Mouse (Mus musculus) kidney, adult 2 months (tissue): ENCODE measurements at regions not wholly inside any gene's neighbourhood (a gene's known extent, or its start where the extent isn't known, plus 50 kb on each side); places are given as distances from the start of the nearest gene placed in this dataset.

Experiments
- DNase-seq: peaks from one replicate; pipeline ENCODE4 v3.0.0; 2021
- H3K27ac ChIP-seq: fragments of 200-500 bp; 2 replicates; pipeline ENCODE4 v1.5.1; 2012; ENCODE audit warnings: low read depth, low read length, control low read depth, inconsistent platforms; ENCODE audit not compliant: insufficient read depth
- H3K27me3 ChIP-seq: fragments of 200-500 bp; replicated peaks from 2 replicates; pipeline ENCODE4 v1.6.1; 2012; ENCODE audit warnings: mild to moderate bottlenecking, moderate library complexity, low read length, inconsistent platforms; ENCODE audit not compliant: control insufficient read depth, insufficient read depth
- H3K36me3 ChIP-seq: fragments of 200-500 bp; 2 replicates; pipeline ENCODE4 v1.6.1; 2012; ENCODE audit warnings: mild to moderate bottlenecking, moderate library complexity, low read length, inconsistent platforms; ENCODE audit not compliant: control insufficient read depth, insufficient read depth
- H3K4me1 ChIP-seq: fragments of 200-500 bp; 2 replicates; pipeline ENCODE4 v1.6.1; 2011; ENCODE audit warnings: low read length; ENCODE audit not compliant: control insufficient read depth, insufficient read depth
- H3K4me3 ChIP-seq: fragments of 200-500 bp; 2 replicates; pipeline ENCODE4 v1.5.1; 2011; ENCODE audit warnings: mild to moderate bottlenecking, low read depth, low read length, control low read depth; ENCODE audit not compliant: insufficient read depth
- CTCF ChIP-seq: fragments of 200-500 bp; conservative IDR thresholded peaks from 2 replicates; pipeline ENCODE4 v1.5.1; 2011; ENCODE audit warnings: low read depth, mild to moderate bottlenecking, control low read depth, low read length, moderate library complexity, mixed read lengths; ENCODE audit not compliant: insufficient read depth, insufficient read length
- POLR2A ChIP-seq: fragments of 200-500 bp; IDR thresholded peaks from one replicate; pipeline ENCODE4 v1.6.1; 2011; ENCODE audit warnings: low read depth, low read length, control low read depth
- WGBS: fragments of 180-500 bp; shearing (Covaris S2); methylation state at CpG from one replicate; pipeline ENCODE4 v1.1.7; 2018; 5-methylcytosine and 5-hydroxymethylcytosine counted together

DNA sequence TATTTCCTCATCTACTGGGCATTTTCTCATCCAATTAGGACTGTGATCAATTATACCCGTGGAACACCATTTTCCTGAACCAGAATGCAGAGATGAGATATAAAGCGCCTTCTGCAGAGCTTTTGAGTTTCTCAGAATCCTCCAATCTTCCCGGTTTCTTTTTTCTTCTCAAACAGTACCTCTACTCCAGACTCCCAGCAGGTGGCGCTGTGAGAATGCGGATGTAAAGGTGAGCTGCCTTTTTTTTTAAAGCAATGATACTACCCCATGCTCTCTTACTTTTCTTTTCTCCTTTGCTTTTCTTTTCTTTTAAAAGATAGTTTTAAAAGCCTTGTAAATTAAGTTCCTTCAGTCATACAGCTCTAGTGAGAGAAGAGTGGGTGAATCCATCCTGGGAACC, 224.4 kb upstream of the BB014433 start:
- Histone ChIP-seq H3K4me3 (no peak overlapping the region), H3K27me3 (no peaks in the 10 kb centered on the region), H3K36me3 (no peaks in the 10 kb centered on the region), H3K4me1 (no peaks in the 10 kb centered on the region), H3K27ac (no peak overlapping the region)
- WGBS: 7% methylated on average over 5 of the region's 5 CpGs
- TF ChIP-seq POLR2A: no peak
- TF ChIP-seq CTCF: peak; percentile 68
- DNase-seq: peak; percentile 59

- Histone ChIP-seq H3K4me1 (no peaks in the 10 kb centered on the region), H3K36me3 (no peaks in the 10 kb centered on the region), H3K27me3 (no peaks in the 10 kb centered on the region), H3K27ac (no peak overlapping the region), H3K4me3 (no peak overlapping the region)
- no peak for DNase-seq
- WGBS: 89% methylated on average over 12 of the region's 12 CpGs
- TF ChIP-seq CTCF (no peak), POLR2A (no peak)
These were observed 199.1 kb upstream of the BB014433 start for GRCm38 (mm10) chr8:15244770-15245485.

DNA sequence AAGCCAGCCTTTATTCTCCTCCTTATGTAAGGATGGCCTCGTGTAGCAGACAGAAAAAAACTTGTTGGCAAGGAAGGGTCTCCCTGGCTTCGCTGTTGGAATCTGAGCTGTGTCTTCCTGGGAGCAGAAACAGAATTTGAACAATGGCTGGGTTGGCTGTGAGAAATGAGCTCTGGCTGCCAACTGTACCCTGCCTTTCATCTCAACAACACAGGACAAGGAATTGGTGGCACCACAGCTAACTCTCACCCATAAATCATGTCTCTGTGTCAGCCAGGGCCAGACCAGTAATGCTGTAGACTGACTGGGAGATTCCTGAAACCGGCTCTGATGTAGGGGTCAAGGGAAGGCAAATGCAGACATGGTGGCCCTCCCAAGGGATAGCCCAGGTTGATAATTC, 189.5 kb upstream of the BB014433 start:
- no peaks in the 10 kb centered on the region for H3K27me3 ChIP-seq
- 66% methylated on average over 3 of the region's 3 CpGs for WGBS
- no peak overlapping the region for H3K27ac ChIP-seq
- no peaks in the 10 kb centered on the region for H3K36me3 ChIP-seq
- no peak for DNase-seq
- no peak for TF ChIP-seq POLR2A
- TF ChIP-seq CTCF: no peak
- H3K4me1 ChIP-seq: no peaks in the 10 kb centered on the region
- H3K4me3 ChIP-seq: no peak overlapping the region

DNA sequence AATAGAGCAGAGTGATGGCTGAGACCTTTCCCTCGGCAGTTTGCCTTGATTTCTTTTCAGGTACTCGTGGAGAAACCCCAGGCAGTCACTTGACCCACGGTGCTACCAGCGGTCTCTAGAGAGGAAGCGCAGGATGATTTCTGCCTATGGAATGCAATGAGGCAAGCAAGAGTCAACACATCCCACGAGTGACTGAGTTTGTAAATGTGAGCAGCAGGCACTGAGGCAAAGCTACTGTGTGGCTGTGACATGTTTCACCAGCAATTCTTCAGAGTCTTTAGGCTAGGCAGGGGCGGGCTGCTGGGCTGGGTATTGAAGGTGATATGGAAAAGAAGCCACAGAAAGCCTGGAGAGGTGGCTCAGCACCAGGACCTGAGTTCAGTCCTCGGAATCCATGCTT, 187.4 kb upstream of the BB014433 start:
- WGBS: 37% methylated on average over 8 of the region's 8 CpGs
- H3K36me3 ChIP-seq: no peaks in the 10 kb centered on the region
- no peak overlapping the region for H3K27ac ChIP-seq
- no peak overlapping the region for H3K4me3 ChIP-seq
- DNase-seq: no peak
- no peaks in the 10 kb centered on the region for H3K4me1 ChIP-seq
- TF ChIP-seq POLR2A (no peak), CTCF (no peak)
- no peaks in the 10 kb centered on the region for H3K27me3 ChIP-seq

GRCm38 (mm10) chr8:15230217-15230616, 184.3 kb upstream of the BB014433 start:
- TF ChIP-seq CTCF (no peak), POLR2A (no peak)
- Histone ChIP-seq H3K27ac (no peak overlapping the region), H3K27me3 (no peaks in the 10 kb centered on the region), H3K36me3 (no peaks in the 10 kb centered on the region), H3K4me3 (no peak overlapping the region), H3K4me1 (no peaks in the 10 kb centered on the region)
- DNase-seq: no peak
- WGBS: 52% methylated on average over 2 of the region's 2 CpGs

- Histone ChIP-seq H3K27ac (no peak overlapping the region), H3K27me3 (no peaks in the 10 kb centered on the region), H3K4me3 (no peak overlapping the region), H3K4me1 (no peaks in the 10 kb centered on the region), H3K36me3 (no peaks in the 10 kb centered on the region)
- 37% methylated on average over 13 of the region's 13 CpGs for WGBS
- peak; percentile 66 for TF ChIP-seq CTCF
- no peak for TF ChIP-seq POLR2A
- DNase-seq: peak; percentile 28
These were observed 175.5 kb upstream of the BB014433 start for GRCm38 (mm10) chr8:15221211-15221912.

GRCm38 (mm10) chr8:15209856-15210521, 164.1 kb upstream of the BB014433 start:
- Histone ChIP-seq H3K4me3 (no peak overlapping the region), H3K4me1 (no peaks in the 10 kb centered on the region), H3K36me3 (no peaks in the 10 kb centered on the region), H3K27me3 (no peaks in the 10 kb centered on the region), H3K27ac (no peak overlapping the region)
- 47% methylated on average over 6 of the region's 6 CpGs for WGBS
- DNase-seq: peak; percentile 21
- TF ChIP-seq POLR2A (no peak), CTCF (no peak)
